Mouse (Mus musculus): ENCODE measurements at regions not wholly inside any gene's neighbourhood (a gene's known extent, or its start where the extent isn't known, plus 50 kb on each side); places are given as distances from the start of the nearest gene placed in this dataset.
"Not testable (repeated sequence)": the region's sequence is repeated elsewhere in the genome, so short reads cannot be mapped to it uniquely, and the experiment has no call there.

DNA sequence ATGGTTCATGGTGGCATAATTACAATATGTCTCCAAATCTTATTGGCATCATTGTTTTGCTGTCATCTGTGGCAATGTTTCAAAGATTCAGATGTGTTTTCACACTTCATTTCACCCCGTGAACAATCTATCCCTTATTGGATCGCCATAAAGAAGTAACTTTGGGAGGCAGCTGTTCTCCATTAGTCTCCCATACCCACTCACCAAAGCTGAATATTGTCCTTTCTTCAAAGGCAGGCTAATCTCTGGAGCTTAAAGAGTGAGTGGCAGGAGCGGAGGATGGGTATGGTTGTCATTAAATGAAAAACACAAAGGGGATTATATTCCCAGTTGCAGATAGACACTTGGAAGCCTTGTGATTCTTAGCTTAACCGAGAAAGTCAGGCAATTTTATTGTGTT is 2660.3 kb upstream of the Gm12353 start:
- no peaks in the 10 kb centered on the region for H3K36me3 ChIP-seq (ENCODE audit: control insufficient read depth, insufficient read depth, low read length)
- no peak overlapping the region for H3K4me2 ChIP-seq
- DNase-seq (ENCODE audit: low spot score, missing footprints) (no peak), ATAC-seq (ENCODE audit: low FRiP score) (peak; percentile 62; the same call in 1 of the 2 replicates)
- H3K4me3 ChIP-seq (ENCODE audit: low read depth, low read length), result no peak overlapping the region
- 19% methylated on average over 4 of the region's 4 CpGs for WGBS
- no peaks in the 10 kb centered on the region for H3K27me3 ChIP-seq (ENCODE audit: control insufficient read depth, insufficient read depth, low read length)
- H3K4me1 ChIP-seq (ENCODE audit: control insufficient read depth, insufficient read depth, low read length), result peaks cover 3% of the 10 kb centered on the region; the same call in 1 of the 2 replicates
- H3K9me3 ChIP-seq (ENCODE audit: control insufficient read depth, low read length), result no peaks in the 10 kb centered on the region
- no peak overlapping the region for H3K9ac ChIP-seq (ENCODE audit: low read length)
- H3K27ac ChIP-seq (ENCODE audit: low read depth, low read length), result no peak overlapping the region

DNA sequence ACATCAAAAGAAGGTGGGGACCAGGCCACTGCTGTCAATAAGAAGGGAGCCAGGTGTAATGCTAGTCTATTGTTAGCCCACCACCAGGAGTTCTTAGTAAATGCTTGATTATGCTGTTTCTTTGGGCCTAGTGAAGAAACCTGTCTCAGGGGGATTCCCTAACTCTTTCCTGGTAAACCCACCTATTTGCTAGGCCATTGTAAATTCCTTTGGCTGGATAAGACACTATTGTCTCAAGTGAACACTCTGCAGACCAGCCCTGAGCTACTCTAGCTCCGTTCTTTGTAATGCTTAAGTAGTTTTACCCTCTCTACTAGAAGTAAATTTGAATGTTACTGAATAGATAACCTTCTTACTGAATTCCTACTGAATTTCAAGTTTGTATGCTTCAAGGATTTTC is 2650.7 kb upstream of the Gm12353 start:
- not testable (repeated sequence) for H3K27ac ChIP-seq (ENCODE audit: low read depth, low read length); H3K27me3 ChIP-seq (ENCODE audit: control insufficient read depth, insufficient read depth, low read length); H3K4me3 ChIP-seq (ENCODE audit: low read depth, low read length); H3K4me2 ChIP-seq; H3K36me3 ChIP-seq (ENCODE audit: control insufficient read depth, insufficient read depth, low read length); DNase-seq (ENCODE audit: low spot score, missing footprints); H3K9me3 ChIP-seq (ENCODE audit: control insufficient read depth, low read length); H3K4me1 ChIP-seq (ENCODE audit: control insufficient read depth, insufficient read depth, low read length); H3K9ac ChIP-seq (ENCODE audit: low read length); ATAC-seq (ENCODE audit: low FRiP score)
- 41% methylated on average over 1 of the region's 1 CpGs for WGBS

DNA sequence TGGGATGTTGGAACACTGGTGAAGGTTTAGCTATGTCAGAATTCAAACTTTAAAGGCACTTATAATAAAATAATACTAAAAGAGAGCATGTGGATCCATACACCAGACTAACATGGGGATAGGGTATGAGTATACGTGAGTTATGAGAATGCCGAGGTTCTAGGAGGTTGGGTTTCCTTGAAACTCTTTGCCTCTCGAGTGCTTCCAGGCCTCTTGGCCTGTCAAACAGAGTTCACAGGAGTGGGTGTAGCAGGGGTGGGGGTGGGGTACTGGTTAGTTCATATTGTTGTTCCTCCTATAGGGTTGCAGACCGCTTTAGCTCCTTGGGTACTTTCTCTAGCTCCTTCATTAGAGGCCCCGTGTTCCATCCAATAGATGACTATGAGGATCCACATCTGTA is 2650.3 kb upstream of the Gm12353 start:
- ATAC-seq (ENCODE audit: low FRiP score); H3K4me2 ChIP-seq; H3K9ac ChIP-seq (ENCODE audit: low read length); H3K4me1 ChIP-seq (ENCODE audit: control insufficient read depth, insufficient read depth, low read length); H3K27me3 ChIP-seq (ENCODE audit: control insufficient read depth, insufficient read depth, low read length); H3K36me3 ChIP-seq (ENCODE audit: control insufficient read depth, insufficient read depth, low read length); H3K27ac ChIP-seq (ENCODE audit: low read depth, low read length); H3K4me3 ChIP-seq (ENCODE audit: low read depth, low read length); H3K9me3 ChIP-seq (ENCODE audit: control insufficient read depth, low read length); DNase-seq (ENCODE audit: low spot score, missing footprints): not testable (repeated sequence)
- WGBS, result 84% methylated on average over 5 of the region's 5 CpGs

DNA sequence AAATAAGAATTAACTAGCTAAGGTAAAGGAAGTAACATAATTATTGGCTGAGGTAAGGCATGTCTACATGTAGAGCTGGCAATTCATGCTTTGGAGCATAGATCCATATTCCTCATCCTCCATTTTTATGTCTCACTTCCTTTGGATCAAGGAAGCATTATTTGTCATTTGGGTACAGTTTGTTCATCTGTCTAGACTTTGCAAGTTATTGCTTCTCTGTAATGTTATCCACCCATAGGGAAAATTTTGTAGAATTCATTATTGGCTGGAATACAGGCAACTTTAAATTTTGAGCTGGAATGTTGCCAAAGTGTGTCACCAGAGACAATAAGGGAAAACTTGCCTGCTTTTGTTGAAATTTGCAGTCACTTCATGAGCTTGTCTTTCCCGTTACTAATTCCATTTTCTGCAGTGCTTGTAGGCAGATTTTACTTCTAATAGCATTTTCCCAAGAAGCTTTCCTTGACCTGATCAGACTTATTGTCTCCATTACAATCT is 2623.5 kb upstream of the Gm12353 start:
- WGBS, result 81% methylated on average over 1 of the region's 1 CpGs
- no peak overlapping the region for H3K4me3 ChIP-seq (ENCODE audit: low read depth, low read length)
- H3K27ac ChIP-seq (ENCODE audit: low read depth, low read length), result no peak overlapping the region
- no peaks in the 10 kb centered on the region for H3K4me1 ChIP-seq (ENCODE audit: control insufficient read depth, insufficient read depth, low read length)
- no peak for DNase-seq (ENCODE audit: low spot score, missing footprints)
- H3K4me2 ChIP-seq, result no peak overlapping the region
- no peaks in the 10 kb centered on the region for H3K27me3 ChIP-seq (ENCODE audit: control insufficient read depth, insufficient read depth, low read length)
- no peaks in the 10 kb centered on the region for H3K36me3 ChIP-seq (ENCODE audit: control insufficient read depth, insufficient read depth, low read length)
- no peak overlapping the region for H3K9ac ChIP-seq (ENCODE audit: low read length)
- ATAC-seq (ENCODE audit: low FRiP score), result no peak
- H3K9me3 ChIP-seq (ENCODE audit: control insufficient read depth, low read length), result no peaks in the 10 kb centered on the region

DNA sequence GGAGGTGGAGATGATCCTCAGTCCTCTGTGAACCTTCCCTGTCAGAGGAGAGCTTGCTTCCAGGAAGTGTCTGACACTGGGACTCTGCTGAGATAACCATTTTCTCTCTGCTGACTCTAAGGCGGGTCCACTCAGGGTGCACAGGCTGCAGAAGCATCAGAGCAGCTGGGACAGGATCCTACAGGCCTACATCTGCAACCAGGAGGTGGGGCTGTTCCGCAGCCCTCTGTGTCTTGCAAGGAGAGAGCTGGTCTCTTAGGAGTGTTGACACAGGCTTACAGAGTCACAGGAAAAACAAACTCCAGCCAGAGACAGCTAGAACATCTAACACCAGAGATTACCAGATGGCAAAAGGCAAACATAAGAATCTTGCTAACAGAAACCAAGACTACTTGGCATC is 2578.6 kb upstream of the Gm12353 start:
- Histone ChIP-seq H3K9me3 (ENCODE audit: control insufficient read depth, low read length) (no peaks in the 10 kb centered on the region), H3K9ac (ENCODE audit: low read length) (no peak overlapping the region), H3K27me3 (ENCODE audit: control insufficient read depth, insufficient read depth, low read length) (no peaks in the 10 kb centered on the region), H3K4me3 (ENCODE audit: low read depth, low read length) (no peak overlapping the region), H3K27ac (ENCODE audit: low read depth, low read length) (no peak overlapping the region), H3K4me2 (no peak overlapping the region), H3K36me3 (ENCODE audit: control insufficient read depth, insufficient read depth, low read length) (no peaks in the 10 kb centered on the region), H3K4me1 (ENCODE audit: control insufficient read depth, insufficient read depth, low read length) (no peaks in the 10 kb centered on the region)
- ATAC-seq (ENCODE audit: low FRiP score) (no peak), DNase-seq (ENCODE audit: low spot score, missing footprints) (no peak)
- 42% methylated on average over 2 of the region's 2 CpGs for WGBS
